Comparison of ENCODE assay signal across 20 mouse cellular contexts in the genomic region with DNA sequence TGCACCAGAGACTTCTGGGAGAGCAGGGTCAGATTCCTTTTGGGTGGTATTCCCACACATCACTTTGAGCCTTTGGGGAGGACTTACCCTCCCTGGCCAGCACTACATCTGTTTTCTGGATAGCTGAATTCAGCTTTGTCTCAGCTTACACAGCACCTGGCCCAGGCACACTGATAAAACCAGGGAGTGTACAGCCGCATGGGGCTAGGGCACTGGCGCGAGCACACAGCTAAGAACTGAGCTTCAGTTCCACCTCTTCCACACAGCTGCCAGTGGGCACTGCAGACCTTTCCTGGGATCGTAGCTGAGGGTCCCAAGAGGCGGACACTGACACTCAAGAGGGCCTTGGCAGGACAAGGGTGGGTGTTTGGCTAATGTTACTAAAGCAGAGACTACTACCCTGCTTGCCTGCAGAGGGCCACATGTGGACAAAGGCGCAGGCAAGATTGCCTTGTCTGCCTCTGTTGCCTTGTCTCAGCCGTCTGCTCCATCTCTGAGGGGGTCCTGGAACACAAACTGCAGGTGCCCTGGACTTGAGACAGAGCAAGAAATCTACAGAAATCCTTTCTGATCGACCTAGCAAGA. TPM values are rescaled to one million over a fixed set of nuclear protein-coding genes. Genes with fewer than 3 reads are reported as not detected.
A peak's percentile ranks its signal among the peaks of the same experiment; 100 is the strongest.
DNase-seq lines count a peak whose midpoint lies in the region; ATAC-seq and TF ChIP-seq lines count a peak whose summit lies in the region.
"Had no signal": no experiment of that assay in that cellular context is flagged by ENCODE, and none has a peak within 500 bp of the region (broad histone marks: within the 10 kb centered on the region; RNA-seq: fewer than 3 reads in every experiment).

No protein-coding gene starts in this region.

- H3K9ac ChIP-seq in intestine, embryonic 16.5 days (ENCODE audit: low read depth, low read length): no peak overlapping the region
- H3K9ac ChIP-seq in intestine, postnatal 0 days (ENCODE audit: low read depth, low read length): no peak overlapping the region
- H3K9ac ChIP-seq in MEL (ENCODE audit: control insufficient read depth, low read depth, low read length, poor library complexity, severe bottlenecking): no peak overlapping the region
- H3K9ac ChIP-seq in liver, embryonic 14.5 days (replicated peaks): peak overlapping the region; percentile 61
- H3K9ac ChIP-seq: hindbrain, embryonic 15.5 days; limb, embryonic 15.5 days; midbrain, embryonic 15.5 days had no signal

- ATAC-seq in intestine, embryonic 16.5 days: 0 out of 2 replicates have a peak, but pooled peaks have one; percentile 29
- ATAC-seq in intestine, postnatal 0 days: no peak
- ATAC-seq in erythroblast, adult 5-6 weeks (replicated peaks; ENCODE audit: low FRiP score, poor library complexity, severe bottlenecking): peak; percentile 50
- peak; percentile 77 for ATAC-seq in liver, embryonic 14.5 days (ENCODE audit: insufficient read depth)
- ATAC-seq: forebrain, embryonic 16.5 days; midbrain, embryonic 15.5 days; Patski had no signal

- H3K79me2 ChIP-seq in MEL (ENCODE audit: control insufficient read depth, insufficient read depth, low read length, poor library complexity): no peaks in the 10 kb centered on the region

- no peak overlapping the region for H3K4me2 ChIP-seq in intestine, embryonic 16.5 days (ENCODE audit: low read depth, low read length)
- H3K4me2 ChIP-seq in intestine, postnatal 0 days (replicated peaks; ENCODE audit: low read depth): no peak overlapping the region
- peak overlapping the region; percentile 48 for H3K4me2 ChIP-seq in liver, embryonic 14.5 days (ENCODE audit: low read depth)
- H3K4me2 ChIP-seq: hindbrain, embryonic 15.5 days; limb, embryonic 15.5 days; midbrain, embryonic 15.5 days had no signal

- TF ChIP-seq RAD21 in MEL (IDR thresholded peaks at IDR 0.05; ENCODE audit: low read depth, low read length): no peak

- TF ChIP-seq POLR2A in MEL (IDR thresholded peaks at IDR 0.05; ENCODE audit: control insufficient read depth in 1 of 2, insufficient read depth in 1 of 2, low read depth in 1 of 2, low read length in 2 of 2, poor library complexity in 1 of 2): no peak

- WGBS in intestine, embryonic 16.5 days: 84% methylated on average over 8 of the region's 8 CpGs
- 83% methylated on average over 8 of the region's 8 CpGs for WGBS in intestine, postnatal 0 days
- 40% methylated on average over 8 of the region's 8 CpGs for WGBS in liver, embryonic 14.5 days (ENCODE audit: insufficient replicate concordance)

- H3K4me1 ChIP-seq in intestine, embryonic 16.5 days (ENCODE audit: control insufficient read depth, insufficient read depth, low read length): no peaks in the 10 kb centered on the region; the same call in 1 of the 2 replicates
- no peaks in the 10 kb centered on the region for H3K4me1 ChIP-seq in intestine, postnatal 0 days (replicated peaks; ENCODE audit: control insufficient read depth, insufficient read depth, low read length)
- H3K4me1 ChIP-seq in MEL (ENCODE audit: control insufficient read depth in 1 of 2, insufficient read depth in 2 of 2, low read length in 2 of 2): peaks cover 0 to 15% of the 10 kb centered on the region in 2 experiments; a peak in 3 of 4 replicates
- H3K4me1 ChIP-seq in liver, embryonic 14.5 days (replicated peaks; ENCODE audit: control insufficient read depth in 2 of 2, insufficient read depth in 2 of 2, low read length in 1 of 2): peaks cover 38 to 40% of the 10 kb centered on the region in 2 experiments

- no peak overlapping the region for H3K27ac ChIP-seq in intestine, embryonic 16.5 days (ENCODE audit: low read length)
- H3K27ac ChIP-seq in intestine, postnatal 0 days (ENCODE audit: low read depth, low read length): no peak overlapping the region
- H3K27ac ChIP-seq in MEL (ENCODE audit: control insufficient read depth, low read depth, low read length): no peak overlapping the region
- peak overlapping the region; percentile 92 for H3K27ac ChIP-seq in liver, embryonic 14.5 days
- H3K27ac ChIP-seq: gastrocnemius, adult 2 months; hindbrain, embryonic 15.5 days; left cerebral cortex, adult 2 months; limb, embryonic 15.5 days; midbrain, embryonic 15.5 days had no signal

- peaks cover 14% of the 10 kb centered on the region; the same call in 1 of the 2 replicates for H3K36me3 ChIP-seq in intestine, embryonic 16.5 days (ENCODE audit: control insufficient read depth, insufficient read depth, low read length)
- H3K36me3 ChIP-seq in intestine, postnatal 0 days (ENCODE audit: control insufficient read depth, insufficient read depth): peaks cover 52% of the 10 kb centered on the region
- H3K36me3 ChIP-seq in MEL (ENCODE audit: control insufficient read depth in 1 of 2, insufficient read depth in 2 of 2, low read length in 2 of 2): peaks cover 8 to 19% of the 10 kb centered on the region in 2 experiments
- H3K36me3 ChIP-seq in liver, embryonic 14.5 days (replicated peaks; ENCODE audit: control insufficient read depth, insufficient read depth, low read depth): peaks cover 31% of the 10 kb centered on the region

- H3K9me3 ChIP-seq in intestine, embryonic 16.5 days (ENCODE audit: control insufficient read depth, low read length): no peaks in the 10 kb centered on the region
- H3K9me3 ChIP-seq in intestine, postnatal 0 days (ENCODE audit: control insufficient read depth): no peaks in the 10 kb centered on the region
- H3K9me3 ChIP-seq in MEL (replicated peaks; ENCODE audit: insufficient read depth, low read length): no peaks in the 10 kb centered on the region
- H3K9me3 ChIP-seq in liver, embryonic 14.5 days (ENCODE audit: control insufficient read depth, low read length): no peaks in the 10 kb centered on the region
- H3K9me3 ChIP-seq: hindbrain, embryonic 15.5 days; limb, embryonic 15.5 days; midbrain, embryonic 15.5 days had no signal

- H3K4me3 ChIP-seq in intestine, embryonic 16.5 days (ENCODE audit: low read length): no peak overlapping the region
- no peak overlapping the region for H3K4me3 ChIP-seq in intestine, postnatal 0 days (ENCODE audit: low read depth, low read length)
- no peak overlapping the region for H3K4me3 ChIP-seq in MEL (ENCODE audit: control insufficient read depth in 1 of 2, insufficient read depth in 1 of 2, low read depth in 2 of 2, low read length in 2 of 2)
- no peak overlapping the region for H3K4me3 ChIP-seq in liver, embryonic 14.5 days (ENCODE audit: insufficient read depth in 1 of 2, low read depth in 2 of 2, low read length in 2 of 2)
- H3K4me3 ChIP-seq: gastrocnemius, adult 2 months; hindbrain, embryonic 15.5 days; left cerebral cortex, adult 2 months; limb, embryonic 15.5 days; midbrain, embryonic 15.5 days had no signal

- H3K27me3 ChIP-seq in intestine, embryonic 16.5 days (replicated peaks; ENCODE audit: control insufficient read depth, insufficient read depth, low read length): no peaks in the 10 kb centered on the region
- H3K27me3 ChIP-seq in intestine, postnatal 0 days (replicated peaks; ENCODE audit: control insufficient read depth, insufficient read depth, low read length): no peaks in the 10 kb centered on the region
- H3K27me3 ChIP-seq in MEL (ENCODE audit: control insufficient read depth in 1 of 2, insufficient read depth in 2 of 2, low read length in 2 of 2): no peaks in the 10 kb centered on the region
- H3K27me3 ChIP-seq in liver, embryonic 14.5 days (ENCODE audit: control insufficient read depth, insufficient read depth, low read length): no peaks in the 10 kb centered on the region
- H3K27me3 ChIP-seq: hindbrain, embryonic 15.5 days; limb, embryonic 15.5 days; midbrain, embryonic 15.5 days; Patski had no signal

- peak; percentile 30 for DNase-seq in MEL (ENCODE audit: low read depth, low spot score)
- peak; percentile 49 to 65 (median 57) for DNase-seq in liver, embryonic 14.5 days (ENCODE audit: low read depth in 3 of 3, low spot score in 3 of 3)
- no peak for DNase-seq in left cerebral cortex, adult 9 months (ENCODE audit: low spot score in 2 of 2)
- no peak for DNase-seq in lung, postnatal 4 days
- no peak for DNase-seq in gastrocnemius, adult 8-10 months (ENCODE audit: low spot score in 2 of 2)
- DNase-seq: cerebellum, adult 9-10 months; embryo, embryonic 11 days; gastrocnemius, adult 2 months; kidney, adult 18-20 months; lung, postnatal 36 days; right cerebral cortex, postnatal 14 days had no signal

- no peak for TF ChIP-seq CTCF in intestine, postnatal 0 days (IDR thresholded peaks at IDR 0.05; ENCODE audit: low read depth)
- no peak for TF ChIP-seq CTCF in MEL (IDR thresholded peaks at IDR 0.05 in 2 of 3, conservative IDR thresholded peaks at IDR 0.05 in 1 of 3; ENCODE audit: control insufficient read depth in 1 of 3, insufficient read depth in 1 of 3, low read depth in 2 of 3, low read length in 3 of 3, poor library complexity in 1 of 3, severe bottlenecking in 1 of 3)
- TF ChIP-seq CTCF in liver, embryonic 14.5 days (IDR thresholded peaks at IDR 0.05; ENCODE audit: low read depth): peak; percentile 53

- TF ChIP-seq EP300 in MEL (IDR thresholded peaks at IDR 0.05; ENCODE audit: low read depth in 1 of 2, low read length in 2 of 2): no peak
- TF ChIP-seq EP300 in liver, embryonic 14.5 days (IDR thresholded peaks at IDR 0.05; ENCODE audit: low read depth): peak; percentile 60; the same call in 1 of the 2 replicates

TF ChIP-seq in MEL, 35 proteins besides CTCF, POLR2A, EP300 and RAD21 (continues in another document):
- peak; percentile 13; the same call in 1 of the 2 replicates for TF ChIP-seq GATA1 (IDR thresholded peaks at IDR 0.05; ENCODE audit: low read depth, low read length)
- 0 out of 2 replicates have a peak, but pooled peaks have one; percentile 24 for TF ChIP-seq ETS1 (IDR thresholded peaks at IDR 0.05; ENCODE audit: low read depth, low read length)
- 0 out of 2 replicates have a peak, but pooled peaks have one; percentile 14 for TF ChIP-seq TCF12 (IDR thresholded peaks at IDR 0.05; ENCODE audit: low read depth, low read length)
- no peak for TF ChIP-seq MYB (IDR thresholded peaks at IDR 0.05; ENCODE audit: low read depth, low read length)
- TF ChIP-seq CHD1 (IDR thresholded peaks at IDR 0.05; ENCODE audit: low read depth, low read length): no peak
- TF ChIP-seq NRF1 (IDR thresholded peaks at IDR 0.05; ENCODE audit: insufficient read depth, low read depth, low read length, poor library complexity, severe bottlenecking): no peak

RNA-seq across cellular contexts. Expression of a gene that starts 57.4 kb away (rescaled TPM):
- polyA plus RNA-seq in intestine, embryonic 16.5 days (2015; fragmentation: Nextera tagmentation; extraction: Ambion mirVana): 26.4 and 27.1 TPM in 2 replicates
- polyA plus RNA-seq in intestine, postnatal 0 days (2015; fragmentation: Nextera tagmentation; extraction: Ambion mirVana): 14.1 and 15.6 TPM in 2 replicates
- total RNA-seq in MEL (2012; rRNA removed): 27.2 and 28.2 TPM in 2 replicates
- polyA plus RNA-seq in MEL (2012; ENCODE audit: insufficient read depth in 1 of 2, insufficient read length in 2 of 2, low read depth in 1 of 2, low replicate concordance in 2 of 2, missing spikeins in 1 of 2): 100 to 1,000 TPM in 1 of 2 experiments, 10 to 100 TPM in 1; 54.9 to 115 TPM
- 133 and 187 TPM in 2 replicates for total RNA-seq in erythroblast, adult 5-6 weeks (2015; ENCODE audit: low replicate concordance)
- total RNA-seq in erythroblast, adult 5-6 weeks (2017; ENCODE audit: low replicate concordance): 246 and 264 TPM in 2 replicates
- 11.2 and 11.3 TPM in 2 replicates for polyA plus RNA-seq in liver, embryonic 14.5 days (2012; rRNA removed)
- 12.0 and 13.7 TPM in 2 replicates for polyA plus RNA-seq in liver, embryonic 14.5 days (2014; fragmentation: Nextera tagmentation; extraction: Ambion mirVana)
- total RNA-seq in gastrocnemius, adult 8-10 months (2022): 1 to 10 TPM; 6.6 to 9.3 (median 7.4) TPM

Comparison
In these comparisons a context has a peak if more than half of its experiments do, and no peak if none do; other contexts are left out.
1. DNase-seq: peak in MEL (single experiment) and liver, embryonic 14.5 days (3 of 3); none in left cerebral cortex, adult 9 months (0 of 2), lung, postnatal 4 days (0 of 2) and gastrocnemius, adult 8-10 months (0 of 2).